Mouse (Mus musculus) liver, adult (tissue): ENCODE data around the gene Ybey.

Experiments
- GATA4 ChIP-seq: IDR thresholded peaks from 2 replicates; pipeline ENCODE4 v1.6.1; 2014; ENCODE audit warnings: mild to moderate bottlenecking, low read length; ENCODE audit not compliant: insufficient replicate concordance

The Ybey gene

DNA sequence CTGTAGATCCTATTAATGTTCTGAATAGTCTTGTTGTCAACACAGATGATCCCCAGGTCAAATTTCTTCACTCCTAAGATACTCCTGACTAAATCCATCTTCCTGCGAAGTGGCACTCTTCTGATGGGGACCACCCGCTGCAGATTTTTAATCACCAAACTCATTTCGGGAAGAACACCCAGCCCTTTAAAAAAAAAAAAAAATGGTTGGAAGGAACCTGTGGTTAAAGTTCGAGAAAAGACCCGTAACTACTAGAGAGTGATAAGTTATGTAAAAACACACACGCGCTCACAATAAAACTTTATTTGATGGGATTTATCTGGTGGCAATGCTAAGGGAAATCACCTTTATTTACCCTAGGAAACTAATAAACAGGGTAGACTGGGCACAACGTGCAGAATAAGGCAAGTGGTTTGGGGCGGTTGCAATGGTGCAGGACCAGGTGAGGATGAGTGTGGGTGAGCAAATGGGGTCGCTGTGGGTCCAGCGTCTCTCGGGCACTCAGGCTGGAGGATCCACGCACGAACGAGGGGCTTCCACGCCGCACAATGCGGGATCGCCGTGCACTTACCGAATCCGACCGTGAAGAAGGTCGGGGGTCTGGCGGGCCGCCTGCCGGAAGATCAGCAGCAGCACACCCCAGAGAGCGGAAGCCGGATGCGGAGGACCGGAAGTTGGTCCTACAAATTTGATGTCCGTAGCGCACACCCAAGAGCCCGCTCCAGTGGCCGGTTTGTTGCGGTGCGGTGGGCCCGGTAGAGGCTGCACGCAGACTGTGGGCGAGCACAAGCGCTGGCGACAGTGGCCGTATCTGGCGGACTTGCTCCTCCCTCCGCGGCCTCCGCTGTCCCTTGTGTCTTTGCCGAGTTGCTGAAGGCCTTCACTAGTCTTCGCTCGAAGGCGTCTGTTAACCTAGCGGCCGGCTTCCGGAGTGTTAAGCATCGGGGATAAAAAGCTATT lies at the start of gene Ybey, which contains the start of gene Mcm3ap:
Gene Ybey, minus strand, starts transcription at position 912 of the 960 bp plus-strand sequence.
Gene Mcm3ap, plus strand, starts transcription at position 725 of the 960 bp plus-strand sequence.
- peak; percentile 51; the same call in 1 of the 2 replicates for TF ChIP-seq GATA4

DNA sequence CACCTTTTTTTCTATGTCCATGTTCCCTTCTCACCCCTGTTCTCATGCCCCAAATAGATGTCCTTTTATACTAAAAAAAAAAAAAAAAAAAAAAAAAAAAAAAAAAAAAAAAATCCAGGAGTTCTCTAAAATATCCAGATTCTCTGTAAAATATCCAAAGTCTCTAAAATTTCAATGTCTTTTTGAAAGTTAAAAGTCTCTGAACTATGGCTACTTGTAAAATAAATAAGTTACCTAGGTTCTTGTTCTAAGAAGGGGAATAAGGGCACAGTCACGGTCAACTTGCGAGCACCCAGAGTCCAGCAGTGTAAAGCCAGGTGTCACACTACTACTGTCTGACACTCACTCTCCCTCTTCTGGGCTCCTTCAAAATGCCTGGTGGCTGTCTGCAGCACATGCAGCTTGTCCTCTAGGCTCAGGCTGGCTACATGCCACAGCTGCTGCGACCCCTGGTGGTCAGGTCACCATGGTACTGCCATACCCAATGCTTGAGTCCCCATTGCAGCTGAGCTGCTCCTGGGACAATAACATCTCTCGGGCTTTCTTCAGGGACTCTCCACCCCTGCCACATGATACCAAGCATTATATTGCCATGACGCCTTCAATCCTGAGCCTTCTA lies 44.2 kb upstream of the Ybey start:
- no peak for TF ChIP-seq GATA4

DNA sequence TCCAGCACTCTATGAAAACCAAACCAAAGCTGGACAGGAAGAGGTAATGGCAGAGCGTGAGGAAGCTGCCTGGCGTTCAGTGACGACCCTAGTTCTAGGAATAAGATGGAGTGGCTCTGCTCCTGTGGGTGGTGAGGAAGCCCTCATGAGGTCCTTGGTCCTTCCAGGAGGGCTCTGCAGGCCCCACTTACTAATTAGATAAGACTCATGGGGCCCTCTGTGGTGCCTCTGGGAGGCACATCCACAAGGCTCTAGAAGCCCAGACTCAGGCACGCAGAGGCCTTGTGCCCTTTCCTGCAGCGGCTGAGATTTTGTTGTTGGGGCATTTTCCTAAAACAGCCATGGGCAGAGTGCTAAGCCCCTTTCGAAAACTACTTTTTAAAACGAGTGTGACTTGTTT lies 37.0 kb upstream of the Ybey start:
- TF ChIP-seq GATA4, result no peak

DNA sequence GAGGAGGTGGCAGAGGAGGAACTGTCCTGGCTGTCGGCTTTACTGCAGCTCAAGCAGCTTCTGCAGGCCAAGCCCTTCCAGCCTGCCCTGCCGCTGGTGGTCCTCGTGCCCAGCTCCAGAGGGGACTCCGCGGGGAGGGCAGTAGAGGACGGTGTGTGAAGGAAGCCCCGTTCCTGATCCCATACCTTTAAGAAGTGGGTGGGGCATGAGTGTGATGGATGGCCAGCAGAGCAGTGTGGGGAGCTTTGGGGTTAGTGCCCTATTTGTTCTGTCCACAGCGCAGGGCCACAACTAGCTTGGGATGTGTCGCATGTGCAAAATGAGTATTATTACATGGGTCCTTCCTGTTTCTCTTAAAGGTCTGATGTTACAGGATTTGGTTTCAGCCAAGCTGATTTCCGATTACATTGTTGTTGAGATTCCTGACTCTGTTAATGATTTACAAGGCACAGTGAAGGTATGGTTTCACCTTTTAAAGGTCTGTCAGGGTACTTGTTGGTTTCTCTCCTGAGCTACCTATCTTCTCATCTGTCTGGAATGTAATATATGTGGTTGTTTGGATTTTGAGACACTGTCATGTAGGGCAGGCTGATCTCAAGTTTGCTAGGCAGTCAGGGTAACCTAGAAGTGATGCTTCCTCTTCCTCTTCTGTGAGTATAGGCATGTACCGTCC lies 35.5 kb upstream of the Ybey start:
- TF ChIP-seq GATA4, result no peak

DNA sequence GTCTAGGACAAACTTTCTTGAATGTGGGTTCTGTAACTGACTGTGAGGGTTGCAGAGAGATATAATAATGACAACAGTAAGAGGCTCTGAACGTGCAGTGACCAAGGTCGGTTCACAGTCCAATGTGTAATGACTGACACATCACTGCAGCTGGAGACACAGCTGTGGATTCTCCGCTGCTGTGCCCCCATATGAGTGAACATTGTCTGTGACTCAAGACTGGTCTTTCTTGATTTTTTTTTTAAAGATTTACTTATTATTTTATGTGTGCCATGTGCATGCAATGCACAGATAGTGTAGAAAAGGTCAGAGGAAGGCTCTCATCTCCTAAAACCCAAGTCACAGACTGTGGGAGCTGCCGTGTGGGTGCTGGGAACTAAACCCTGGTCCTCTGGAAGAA lies 28.6 kb upstream of the Ybey start:
- TF ChIP-seq GATA4, result no peak

DNA sequence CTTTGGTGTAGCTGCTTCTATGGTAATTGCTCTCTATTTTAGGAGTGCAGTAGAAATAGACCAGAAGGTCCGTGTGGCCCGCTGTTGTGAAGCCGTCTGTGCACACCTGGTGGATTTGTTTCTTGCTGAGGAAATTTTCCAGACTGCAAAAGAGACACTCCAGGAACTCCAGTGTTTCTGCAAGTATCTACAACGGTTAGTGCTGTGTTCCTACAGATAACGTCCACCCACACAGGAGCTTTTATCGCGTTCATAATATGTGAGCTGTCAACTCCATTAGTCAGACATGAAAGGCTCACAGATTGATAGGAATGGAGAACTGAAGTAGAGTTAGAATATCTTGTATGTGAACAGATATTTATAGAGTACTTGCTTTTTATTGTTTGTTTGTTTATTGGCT lies 27.5 kb upstream of the Ybey start:
- TF ChIP-seq GATA4, result no peak

DNA sequence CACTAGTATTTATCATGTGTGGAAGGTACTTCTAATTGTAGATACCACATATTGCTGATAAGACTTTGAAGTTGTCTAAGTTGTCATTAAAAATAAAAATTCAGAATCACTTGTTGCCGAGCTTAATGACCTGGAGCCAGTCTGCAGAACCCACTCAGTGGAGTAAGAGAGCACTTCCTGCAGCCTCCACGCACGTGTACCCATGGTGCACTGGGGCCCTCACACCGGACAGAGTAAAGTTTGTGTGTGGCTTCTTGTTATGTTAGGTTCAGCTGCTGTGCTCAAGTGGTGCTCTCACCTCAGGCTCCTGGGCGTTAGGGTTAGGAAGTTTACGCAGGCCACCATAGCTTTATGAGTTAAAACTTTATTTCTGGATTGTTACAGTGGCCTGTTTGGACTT lies 26.6 kb upstream of the Ybey start:
- TF ChIP-seq GATA4, result no peak

DNA sequence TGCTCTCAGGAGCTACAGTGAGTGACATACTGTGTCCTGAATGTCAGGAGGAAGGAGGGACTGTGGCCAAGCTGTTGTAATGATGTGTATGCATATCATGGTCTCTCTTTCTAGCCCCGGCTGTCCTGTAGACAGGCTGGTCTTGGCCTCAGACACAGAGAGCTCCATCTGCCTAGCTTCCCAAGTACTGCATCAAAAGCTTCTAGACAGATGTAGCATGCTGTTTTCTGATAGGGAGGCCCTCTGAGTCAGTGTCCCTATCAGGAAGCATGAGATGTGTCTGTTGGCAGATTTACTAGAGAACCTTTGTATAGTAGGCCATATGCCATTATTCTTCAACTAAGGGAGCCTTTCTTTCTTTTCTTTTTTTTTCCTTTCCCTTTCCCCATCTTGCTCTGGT lies 24.6 kb upstream of the Ybey start:
- TF ChIP-seq GATA4, result no peak

DNA sequence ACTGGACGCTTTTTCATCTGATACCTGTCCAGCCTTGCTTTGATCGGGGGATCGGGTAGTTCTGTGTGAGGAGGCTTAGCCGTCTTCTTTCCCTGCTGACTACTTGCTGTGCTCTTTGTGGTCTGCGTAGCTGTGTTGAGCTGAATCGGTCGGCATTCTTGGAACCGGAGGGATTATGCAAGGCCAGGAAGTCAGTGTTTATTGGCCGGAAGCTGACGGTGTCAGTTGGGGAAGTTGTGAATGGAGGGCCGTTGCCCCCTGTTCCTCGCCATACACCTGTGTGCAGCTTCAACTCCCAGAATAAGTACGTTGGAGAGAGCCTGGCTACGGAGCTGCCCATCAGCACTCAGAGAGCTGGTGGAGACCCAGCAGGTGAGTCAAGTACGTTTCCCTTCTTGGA lies 20.3 kb upstream of the Ybey start:
- no peak for TF ChIP-seq GATA4

DNA sequence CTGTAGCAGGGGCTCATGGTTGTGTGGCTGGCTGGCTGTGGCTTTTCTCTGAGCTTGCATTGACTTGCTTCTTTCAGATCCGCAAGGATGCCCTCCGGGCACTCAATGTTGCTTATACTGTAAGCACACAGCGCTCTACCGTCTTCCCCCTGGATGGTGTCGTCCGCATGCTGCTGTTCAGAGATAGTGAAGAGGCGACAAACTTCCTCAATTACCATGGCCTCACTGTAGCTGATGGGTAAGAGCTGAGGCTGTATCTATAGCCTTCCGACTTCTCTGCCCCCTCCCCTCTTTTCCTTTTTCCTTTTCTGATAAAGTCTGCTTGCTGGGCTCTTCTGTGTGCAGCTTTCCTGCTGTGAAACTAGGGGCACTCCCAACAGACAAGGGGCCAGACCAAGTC lies 19.4 kb upstream of the Ybey start:
- TF ChIP-seq GATA4, result no peak

DNA sequence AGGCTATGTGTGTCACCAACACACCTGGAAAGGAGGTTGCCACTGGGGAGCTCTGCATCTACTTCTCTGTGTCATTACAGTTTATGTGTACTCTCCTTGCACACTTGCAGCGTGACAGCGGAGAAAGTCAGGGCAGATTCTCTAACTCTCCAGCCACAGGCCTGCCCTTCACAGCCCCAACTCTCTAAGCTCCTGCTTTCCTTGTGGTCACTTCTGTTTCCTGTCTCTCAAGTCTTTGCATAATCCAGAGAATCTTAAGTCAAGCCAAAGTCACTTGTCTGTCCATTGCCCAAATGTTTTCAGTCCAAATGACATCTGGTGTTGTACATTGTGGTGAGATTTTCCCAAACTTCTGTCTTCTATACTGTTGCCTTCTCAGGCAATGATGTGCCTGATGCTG lies 17.4 kb upstream of the Ybey start:
- TF ChIP-seq GATA4, result no peak

DNA sequence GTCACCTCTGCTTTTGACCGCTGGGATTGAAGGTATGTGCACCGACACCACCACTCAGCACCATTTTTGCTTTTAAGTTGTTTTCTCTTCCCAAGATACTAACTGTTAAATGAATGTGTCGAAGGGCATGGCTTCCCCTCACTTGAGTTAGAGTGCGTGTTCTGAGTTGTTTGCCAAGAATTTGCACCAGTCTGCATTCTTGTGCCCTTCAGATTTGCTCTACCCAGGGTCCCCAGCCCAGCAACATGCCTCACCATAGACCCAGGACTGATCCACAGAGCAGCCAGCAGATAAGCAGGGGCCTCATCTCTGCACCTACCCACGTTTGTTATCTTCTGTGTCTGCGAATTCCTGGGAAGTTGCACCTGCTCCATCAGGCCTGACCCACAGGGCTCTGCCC lies 12.6 kb upstream of the Ybey start:
- TF ChIP-seq GATA4, result no peak

DNA sequence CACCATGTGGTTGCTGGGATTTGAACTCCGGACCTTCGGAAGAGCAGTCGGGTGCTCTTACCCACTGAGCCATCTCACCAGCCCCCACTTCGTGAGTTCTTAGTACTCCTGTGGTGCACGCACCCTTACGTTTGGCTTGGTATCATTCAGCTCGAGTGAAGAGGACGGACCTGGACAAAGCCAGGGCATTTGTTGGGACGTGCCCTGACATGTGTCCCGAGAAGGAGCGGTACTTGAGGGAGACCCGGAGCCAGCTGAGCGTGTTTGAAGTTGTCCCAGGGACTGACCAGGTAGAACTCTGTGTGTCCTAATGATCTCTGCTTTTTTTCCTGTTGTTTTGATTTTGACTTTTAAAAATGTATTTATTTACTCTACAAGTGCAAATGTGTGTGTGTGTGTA lies 11.9 kb upstream of the Ybey start:
- no peak for TF ChIP-seq GATA4

DNA sequence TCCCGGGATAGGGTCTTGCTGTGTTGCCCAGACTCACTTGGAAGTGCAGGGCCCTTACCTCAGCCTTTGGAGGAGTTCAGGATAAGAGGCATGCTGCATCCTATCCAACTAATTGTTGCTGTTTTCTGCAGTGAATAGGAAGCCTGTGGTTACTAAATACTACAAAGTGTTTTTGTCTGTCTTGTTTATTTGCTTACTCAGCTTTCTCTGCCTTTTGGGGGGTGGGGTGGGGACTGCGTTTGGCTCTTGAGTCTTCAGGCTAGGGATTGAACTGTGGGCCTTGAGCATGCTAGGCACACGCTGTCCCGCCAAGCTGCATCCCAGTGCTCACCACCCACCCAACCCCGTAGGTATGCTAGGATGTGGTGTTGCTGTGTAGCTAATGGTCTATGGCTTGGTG lies 4.8 kb upstream of the Ybey start:
- no peak for TF ChIP-seq GATA4

DNA sequence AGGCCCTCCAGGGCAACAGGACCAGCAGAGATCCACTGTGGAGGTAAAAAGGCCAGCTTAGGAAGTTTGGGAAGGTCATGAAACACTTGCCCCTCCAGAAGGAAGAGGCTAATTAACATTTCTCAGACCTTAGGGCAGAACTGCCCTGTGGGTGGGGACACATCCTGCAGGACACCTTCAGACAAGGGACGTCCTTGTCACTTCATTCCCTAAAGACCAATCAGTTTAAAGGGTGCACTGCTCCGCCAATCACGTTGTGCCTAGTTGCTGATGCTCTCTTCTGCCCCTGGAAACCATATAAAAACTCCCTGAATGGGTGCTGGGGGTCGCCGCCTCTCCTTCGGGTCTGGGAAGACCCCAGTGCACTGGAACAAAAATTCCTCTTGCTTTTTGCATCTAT lies 6.2 kb downstream of the Ybey start:
- no peak for TF ChIP-seq GATA4

DNA sequence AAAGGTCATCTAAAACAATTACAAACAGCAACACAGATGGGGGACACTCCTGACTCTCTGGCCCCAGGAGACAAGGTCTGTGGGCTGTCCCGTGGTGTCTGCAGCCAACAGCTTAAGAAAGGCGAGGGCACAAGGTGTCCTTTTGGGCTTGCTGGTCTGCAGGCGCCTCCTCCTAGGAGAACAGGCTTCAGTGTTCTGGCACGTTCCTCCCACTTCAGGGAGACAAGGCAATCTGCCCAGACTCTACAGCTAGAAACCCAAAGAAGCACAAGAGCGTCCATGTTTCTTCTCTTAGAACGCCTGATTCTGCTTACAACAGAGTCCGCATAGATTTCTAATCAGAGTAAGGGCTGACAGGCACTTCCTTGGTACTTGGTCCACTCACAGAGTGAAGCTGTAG lies 6.6 kb downstream of the Ybey start:
- no peak for TF ChIP-seq GATA4

DNA sequence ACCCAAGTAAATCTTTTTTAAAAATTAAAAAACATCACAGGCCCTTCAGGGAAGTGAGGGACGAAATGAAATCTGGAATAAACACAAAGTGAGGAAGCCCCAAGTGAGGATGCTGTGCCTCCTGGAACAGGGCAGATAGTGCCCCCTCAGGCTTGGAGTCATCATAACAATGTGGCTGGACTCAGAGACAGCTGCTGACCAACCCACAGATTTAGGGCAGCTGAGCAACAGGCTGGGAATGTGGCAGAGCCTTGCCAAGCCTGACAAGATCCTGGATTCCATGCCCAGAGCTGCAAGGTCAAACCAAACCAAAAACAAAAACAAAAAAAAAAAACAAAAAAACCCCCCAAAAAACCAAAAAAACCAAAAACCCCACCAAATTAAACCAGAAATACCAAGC lies 7.7 kb downstream of the Ybey start:
- TF ChIP-seq GATA4, result no peak

DNA sequence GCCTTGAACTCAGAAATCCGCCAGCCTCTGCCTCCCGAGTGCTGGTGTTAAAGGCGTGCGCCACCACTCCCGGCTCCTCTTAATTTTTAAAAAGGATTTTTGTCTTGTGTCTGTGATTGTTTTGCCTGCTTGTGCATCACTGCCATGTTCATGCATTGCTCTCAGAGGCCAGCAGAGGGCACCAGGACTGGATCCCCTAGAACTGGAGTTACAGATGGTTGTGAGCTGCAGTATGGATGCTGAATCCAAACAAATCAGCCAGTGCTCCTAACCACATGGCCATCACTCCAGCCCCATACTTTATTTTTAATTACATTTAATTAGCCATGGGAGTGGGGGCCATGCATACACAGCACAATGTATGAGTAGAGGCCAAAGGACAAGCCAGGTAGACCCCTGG lies 13.6 kb downstream of the Ybey start:
- no peak for TF ChIP-seq GATA4
